Mouse (Mus musculus) C2C12 (cell line): ENCODE data around the gene Zfp791. TPM values are rescaled to one million over a fixed set of nuclear protein-coding genes. Genes with fewer than 3 reads are reported as not detected.

Source experiments
- H3K27me3 ChIP-seq: one replicate; pipeline ENCODE4 v1.6.1; 2011; ENCODE audit not compliant: control insufficient read depth, insufficient read depth, insufficient read length
- H3K36me3 ChIP-seq: one replicate; pipeline ENCODE4 v1.6.1; 2011; ENCODE audit not compliant: control insufficient read depth, insufficient read depth
- H3K4me3 ChIP-seq: one replicate; pipeline ENCODE4 v1.5.1; 2011; ENCODE audit warnings: mild to moderate bottlenecking, control low read depth; ENCODE audit not compliant: poor library complexity, insufficient read depth, severe bottlenecking
- H3K79me2 ChIP-seq: one replicate; pipeline ENCODE4 v1.6.1; 2011; ENCODE audit not compliant: control insufficient read depth, insufficient read depth
- H3K79me3 ChIP-seq: one replicate; pipeline ENCODE4 v1.6.1; 2011; ENCODE audit warnings: low read depth, control low read depth
- H3ac ChIP-seq: one replicate; pipeline ENCODE3; 2011; ENCODE audit warnings: low read depth; ENCODE audit not compliant: control insufficient read depth, insufficient read length
- CEBPB ChIP-seq: IDR thresholded peaks from one replicate; pipeline ENCODE4 v1.6.1; 2011; ENCODE audit warnings: low read depth, mild to moderate bottlenecking, control low read depth, moderate library complexity
- CTCF ChIP-seq: IDR thresholded peaks from one replicate; pipeline ENCODE4 v1.5.1; 2011; ENCODE audit not compliant: control insufficient read depth, insufficient read depth, insufficient read length
- FOSL1 ChIP-seq: IDR thresholded peaks from one replicate; pipeline ENCODE4 v1.8.0; 2011; ENCODE audit warnings: mild to moderate bottlenecking, low read length; ENCODE audit not compliant: poor library complexity, insufficient read depth, severe bottlenecking
- MAX ChIP-seq: IDR thresholded peaks from one replicate; pipeline ENCODE4 v1.6.1; 2011; ENCODE audit warnings: mild to moderate bottlenecking, control low read depth
- MYOD1 ChIP-seq: IDR thresholded peaks from one replicate; pipeline ENCODE4 v1.6.1; 2011; ENCODE audit warnings: low read depth; ENCODE audit not compliant: control insufficient read depth, insufficient read length
- MYOG ChIP-seq: IDR thresholded peaks from one replicate; pipeline ENCODE4 v1.6.1; 2011; ENCODE audit not compliant: control insufficient read depth, insufficient read length; ENCODE audit errors: extremely low read depth
- USF1 ChIP-seq: IDR thresholded peaks from one replicate; pipeline ENCODE4 v1.6.1; 2011; ENCODE audit warnings: low read depth, mild to moderate bottlenecking, control low read depth, moderate library complexity
- polyA plus RNA-seq: library from polyadenylated mRNA; unstranded; fragments of >200 nt; fragmentation: generic; extraction: Trizol; gene quantifications from one replicate; pipeline ENCODE4 v1.2.1, GENCODE M21; 2012; ENCODE audit warnings: missing spikeins

The Zfp791 gene
- polyA plus RNA-seq, 1 experiment: 0.07 TPM

- Histone ChIP-seq H3K36me3 (peaks cover 16% of the 10 kb centered on the region), H3K79me2 (no peaks in the 10 kb centered on the region)
- TF ChIP-seq USF1 (no peak), FOSL1 (no peak), MYOD1 (no peak), MYOG (no peak), MAX (no peak), CEBPB (no peak), CTCF (no peak)
Observed at GRCm38 (mm10) chr8:85096850-85097249, 26.0 kb downstream of the Zfp791 start.

GRCm38 (mm10) chr8:85096196-85096595 lies 26.7 kb downstream of the Zfp791 start:
- no peaks in the 10 kb centered on the region for H3K79me3 ChIP-seq
- no peak overlapping the region for H3ac ChIP-seq
- H3K36me3 ChIP-seq: peaks cover 16% of the 10 kb centered on the region
- H3K79me2 ChIP-seq: no peaks in the 10 kb centered on the region
- TF ChIP-seq MYOG (no peak), USF1 (no peak), CTCF (no peak), FOSL1 (no peak), MAX (no peak), MYOD1 (no peak), CEBPB (no peak)
- no peak overlapping the region for H3K4me3 ChIP-seq
- H3K27me3 ChIP-seq: no peaks in the 10 kb centered on the region

More at GRCm38 (mm10) chr8:85096850-85097249, 26.0 kb downstream of the Zfp791 start:
- Histone ChIP-seq H3K27me3 (no peaks in the 10 kb centered on the region), H3K79me3 (no peaks in the 10 kb centered on the region), H3ac (no peak overlapping the region), H3K4me3 (no peak overlapping the region)

- Histone ChIP-seq H3K79me2 (no peaks in the 10 kb centered on the region), H3K36me3 (peaks cover 16% of the 10 kb centered on the region), H3K27me3 (no peaks in the 10 kb centered on the region), H3ac (no peak overlapping the region), H3K79me3 (no peaks in the 10 kb centered on the region), H3K4me3 (no peak overlapping the region)
- no peak for TF ChIP-seq MYOG
- TF ChIP-seq MAX: no peak
- no peak for TF ChIP-seq USF1
- TF ChIP-seq CTCF: no peak
- TF ChIP-seq CEBPB: no peak
- no peak for TF ChIP-seq MYOD1
- no peak for TF ChIP-seq FOSL1
Observed at GRCm38 (mm10) chr8:85095566-85095965, 27.3 kb downstream of the Zfp791 start.

- H3K36me3 ChIP-seq: peaks cover 16% of the 10 kb centered on the region
Observed at GRCm38 (mm10) chr8:85095051-85095450, 27.8 kb downstream of the Zfp791 start.

GRCm38 (mm10) chr8:85091526-85092090 lies 31.3 kb downstream of the Zfp791 start:
- Histone ChIP-seq H3K79me3 (no peaks in the 10 kb centered on the region), H3K27me3 (no peaks in the 10 kb centered on the region), H3K79me2 (no peaks in the 10 kb centered on the region), H3K36me3 (peaks cover 21% of the 10 kb centered on the region), H3K4me3 (no peak overlapping the region), H3ac (no peak overlapping the region)
- TF ChIP-seq CTCF: no peak
- TF ChIP-seq MYOD1: no peak
- TF ChIP-seq FOSL1: no peak

More at GRCm38 (mm10) chr8:85095051-85095450, 27.8 kb downstream of the Zfp791 start:
- H3ac ChIP-seq: no peak overlapping the region
- no peaks in the 10 kb centered on the region for H3K79me2 ChIP-seq
- H3K4me3 ChIP-seq: no peak overlapping the region
- H3K27me3 ChIP-seq: no peaks in the 10 kb centered on the region
- H3K79me3 ChIP-seq: no peaks in the 10 kb centered on the region
- no peak for TF ChIP-seq FOSL1

- TF ChIP-seq FOSL1 (no peak), MAX (no peak), MYOD1 (no peak), CTCF (no peak), CEBPB (no peak), MYOG (no peak), USF1 (no peak)
- Histone ChIP-seq H3ac (no peak overlapping the region), H3K79me2 (no peaks in the 10 kb centered on the region), H3K36me3 (peaks cover 19% of the 10 kb centered on the region), H3K4me3 (no peak overlapping the region), H3K27me3 (no peaks in the 10 kb centered on the region), H3K79me3 (no peaks in the 10 kb centered on the region)
Observed at GRCm38 (mm10) chr8:85090856-85091255, 32.0 kb downstream of the Zfp791 start.
